ENCODE assay signal across 8 mouse cellular contexts in the genomic region with DNA sequence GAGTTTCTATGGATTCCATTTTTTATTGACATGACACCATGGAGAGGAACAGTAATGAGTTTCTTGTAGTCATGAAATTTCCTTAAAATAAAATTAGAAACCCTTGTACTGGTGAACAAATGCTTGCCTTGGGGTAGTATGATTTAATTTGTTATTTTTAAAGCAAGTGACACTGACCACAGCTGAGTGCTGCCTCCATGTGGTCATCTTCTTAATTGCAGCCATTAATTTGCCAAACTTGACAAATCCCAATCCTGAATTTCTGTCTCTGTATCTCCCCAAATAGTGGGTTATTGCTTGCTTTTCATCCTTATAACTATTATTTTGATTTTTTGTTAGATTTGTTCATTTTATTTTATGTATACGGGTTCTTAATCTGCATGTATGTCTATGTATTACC. TPM values are rescaled to one million over a fixed set of nuclear protein-coding genes. Genes with fewer than 3 reads are reported as not detected.
DNase-seq lines count a peak whose midpoint lies in the region; ATAC-seq and TF ChIP-seq lines count a peak whose summit lies in the region.

No protein-coding gene starts in this region.

- no peak overlapping the region for H3K4me2 ChIP-seq in intestine, postnatal 0 days (replicated peaks; ENCODE audit: low read depth)
- H3K4me2 ChIP-seq in intestine, embryonic 16.5 days (ENCODE audit: low read depth, low read length) = no peak overlapping the region

- no peak overlapping the region for H3K27ac ChIP-seq in intestine, postnatal 0 days (ENCODE audit: low read depth, low read length)
- H3K27ac ChIP-seq in intestine, embryonic 16.5 days (ENCODE audit: low read length) = no peak overlapping the region

- no peaks in the 10 kb centered on the region for H3K4me1 ChIP-seq in intestine, postnatal 0 days (replicated peaks; ENCODE audit: control insufficient read depth, insufficient read depth, low read length)
- no peaks in the 10 kb centered on the region for H3K4me1 ChIP-seq in intestine, embryonic 16.5 days (ENCODE audit: control insufficient read depth, insufficient read depth, low read length)

- H3K4me3 ChIP-seq in intestine, postnatal 0 days (ENCODE audit: low read depth, low read length) = no peak overlapping the region
- H3K4me3 ChIP-seq in intestine, embryonic 16.5 days (ENCODE audit: low read length) = no peak overlapping the region

- ATAC-seq in intestine, postnatal 0 days = no peak
- ATAC-seq in intestine, embryonic 16.5 days = no peak

- peak; percentile 57 for TF ChIP-seq CTCF in intestine, postnatal 0 days (IDR thresholded peaks at IDR 0.05; ENCODE audit: low read depth)

- DNase-seq in right cerebral cortex, adult 18-20 months = peak; percentile 4
- DNase-seq in right cerebral cortex, postnatal 36 days (ENCODE audit: low spot score in 2 of 2) = no peak
- DNase-seq in c-Kit-positive CD71-negative TER-119-negative erythroid progenitor cells, embryonic 14.5 days (ENCODE audit: low read depth) = peak; percentile 1
- DNase-seq in retina, adult 2 months (ENCODE audit: low read depth, low spot score) = peak; percentile 4
- no peak for DNase-seq in MN1 (ENCODE audit: low spot score)
- DNase-seq in yolk sac, embryonic 10.5 days (ENCODE audit: low spot score) = no peak

- H3K9me3 ChIP-seq in intestine, postnatal 0 days (ENCODE audit: control insufficient read depth) = no peaks in the 10 kb centered on the region
- no peaks in the 10 kb centered on the region for H3K9me3 ChIP-seq in intestine, embryonic 16.5 days (ENCODE audit: control insufficient read depth, low read length)

- H3K9ac ChIP-seq in intestine, postnatal 0 days (ENCODE audit: low read depth, low read length) = no peak overlapping the region
- H3K9ac ChIP-seq in intestine, embryonic 16.5 days (ENCODE audit: low read depth, low read length) = no peak overlapping the region

- 59% methylated on average over 1 of the region's 1 CpGs for WGBS in intestine, postnatal 0 days
- WGBS in intestine, embryonic 16.5 days = 56% methylated on average over 1 of the region's 1 CpGs

- H3K36me3 ChIP-seq in intestine, postnatal 0 days (ENCODE audit: control insufficient read depth, insufficient read depth) = no peaks in the 10 kb centered on the region
- H3K36me3 ChIP-seq in intestine, embryonic 16.5 days (ENCODE audit: control insufficient read depth, insufficient read depth, low read length) = no peaks in the 10 kb centered on the region

- no peaks in the 10 kb centered on the region for H3K27me3 ChIP-seq in intestine, postnatal 0 days (replicated peaks; ENCODE audit: control insufficient read depth, insufficient read depth, low read length)
- no peaks in the 10 kb centered on the region for H3K27me3 ChIP-seq in intestine, embryonic 16.5 days (replicated peaks; ENCODE audit: control insufficient read depth, insufficient read depth, low read length)

RNA-seq across cellular contexts. Expression of a gene that starts 59.7 kb away (rescaled TPM):
- polyA plus RNA-seq in intestine, postnatal 0 days (2015; fragmentation: Nextera tagmentation; extraction: Ambion mirVana) = 0.13 and 0.16 TPM in 2 replicates
- polyA plus RNA-seq in intestine, embryonic 16.5 days (2015; fragmentation: Nextera tagmentation; extraction: Ambion mirVana) = 0.13 and 0.15 TPM in 2 replicates

Comparison
In these comparisons a context has a peak if more than half of its experiments do, and no peak if none do; other contexts are left out.
1. DNase-seq: peak in right cerebral cortex, adult 18-20 months (single experiment), c-Kit-positive CD71-negative TER-119-negative erythroid progenitor cells, embryonic 14.5 days (single experiment) and retina, adult 2 months (single experiment); none in right cerebral cortex, postnatal 36 days (0 of 2), MN1 (single experiment) and yolk sac, embryonic 10.5 days (single experiment).